Mouse (Mus musculus): Measurements from ENCODE around the gene Rapgef2.

DNA sequence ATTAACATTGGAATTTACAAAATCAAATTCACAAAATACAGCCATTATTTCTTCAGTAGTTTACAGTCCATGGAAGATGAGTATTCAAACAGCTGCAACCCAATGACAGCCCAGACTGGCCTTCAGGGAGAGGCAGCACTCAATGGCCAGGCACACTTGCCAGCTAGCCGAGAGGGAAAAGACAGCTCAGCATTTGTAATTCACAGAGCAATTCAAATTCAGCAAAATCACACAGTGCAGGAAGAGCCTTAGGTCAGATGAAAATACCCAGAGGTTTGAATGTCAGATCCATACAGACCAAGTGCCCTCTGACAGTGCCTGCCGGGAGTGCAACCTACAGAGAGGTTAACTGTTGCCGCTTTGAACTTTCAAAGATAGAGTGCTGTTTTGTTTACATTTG is 107.6 kb downstream of the Rapgef2 start:
- TF ChIP-seq CTCF (IDR thresholded peaks at IDR 0.05; ENCODE audit: borderline replicate concordance, extremely low read depth, insufficient read depth, insufficient read length) (no peak), POLR2A (IDR thresholded peaks at IDR 0.05; ENCODE audit: borderline replicate concordance, extremely low read depth, insufficient read depth, insufficient read length, poor library complexity, severe bottlenecking) (no peak)

All from brain, embryonic 14.5 days (tissue).